Mouse (Mus musculus) erythroblast, embryonic 14.5 days (primary cell): ENCODE measurements around the gene Pcca.

Source experiments
- GATA1 ChIP-seq: IDR thresholded peaks from 2 replicates; pipeline ENCODE4 v1.6.1; 2012; ENCODE audit warnings: low read length, inconsistent platforms, mixed read lengths
- TAL1 ChIP-seq: IDR thresholded peaks from 3 replicates; pipeline ENCODE4 v1.6.1; 2012; ENCODE audit warnings: low read length, inconsistent platforms, mixed read lengths

DNA sequence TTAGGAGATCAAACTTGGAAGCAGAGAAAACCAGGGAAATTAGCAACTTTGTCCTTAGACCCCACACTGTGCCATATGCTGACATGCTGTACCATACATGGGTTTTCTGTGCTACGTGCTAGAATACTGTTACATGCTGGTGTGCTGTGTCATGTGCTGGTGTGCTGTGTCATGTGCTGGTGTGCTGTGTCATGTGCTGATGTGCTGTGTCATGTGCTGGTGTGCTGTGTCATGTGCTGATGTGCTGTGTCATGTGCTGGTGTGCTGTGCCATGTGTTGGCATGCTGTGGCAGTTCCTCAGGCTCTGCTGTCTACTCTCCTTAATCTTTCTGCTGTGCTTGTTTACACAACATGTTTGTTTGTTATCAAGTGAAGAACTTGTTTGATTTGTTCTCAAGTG lies 157.4 kb downstream of the Pcca start:
- TF ChIP-seq GATA1 (no peak), TAL1 (no peak)
